Mouse (Mus musculus) right cerebral cortex, postnatal 25 days (tissue): ENCODE results near the gene 2310057J18Rik.
"Not testable (repeated sequence)": the region's sequence is repeated elsewhere in the genome, so short reads cannot be mapped to it uniquely, and the experiment has no call there.

Source experiments
- DNase-seq: peaks from one replicate; pipeline ENCODE4 v3.0.0; 2022

The 2310057J18Rik gene

DNA sequence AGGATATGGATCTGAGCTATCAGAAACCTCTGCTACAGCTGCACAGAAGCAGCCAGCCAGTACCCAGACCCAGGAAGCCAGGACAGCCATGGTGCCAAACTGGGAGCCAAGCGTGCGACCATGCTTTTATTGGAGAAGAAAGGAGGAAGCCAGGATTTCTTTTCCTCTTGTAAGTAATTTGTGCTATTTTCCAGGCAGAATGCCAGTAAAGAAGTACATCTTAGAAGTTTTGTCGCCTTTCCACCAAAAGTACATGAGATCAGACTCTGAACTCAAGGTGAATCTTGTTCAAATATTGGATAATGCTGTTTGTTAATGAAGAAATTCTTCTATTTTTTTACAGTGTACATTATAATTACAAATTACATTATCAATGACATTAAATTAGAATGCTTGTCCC is at the start of gene 2310057J18Rik:
Gene 2310057J18Rik, minus strand, starts transcription at position 101 of the 400 bp plus-strand sequence.
- DNase-seq: no peak

- not testable (repeated sequence) for DNase-seq
These were observed 43.9 kb upstream of the 2310057J18Rik start for GRCm38 (mm10) chr10:29029960-29030359.

GRCm38 (mm10) chr10:29019496-29020270 is 33.6 kb upstream of the 2310057J18Rik start:
- no peak for DNase-seq

DNA sequence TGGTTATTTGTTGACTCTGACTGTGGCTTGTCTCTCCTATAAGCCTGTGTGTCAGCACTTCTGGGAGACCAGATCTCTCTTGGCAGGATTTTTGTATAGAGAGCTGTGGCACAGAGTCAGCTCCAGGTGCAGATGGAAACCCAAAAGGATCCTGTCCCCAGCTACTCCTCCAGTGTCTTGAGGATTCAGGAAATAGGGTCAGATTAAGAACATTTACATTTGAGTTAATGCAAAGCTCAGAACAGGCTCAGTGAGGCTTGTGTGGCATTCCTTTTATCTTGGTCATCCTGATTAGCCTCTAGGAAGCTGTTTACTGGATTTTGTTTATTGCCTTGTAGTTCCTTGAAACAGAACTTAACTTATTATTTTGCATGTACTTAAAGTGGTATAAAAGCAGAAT is 11.7 kb upstream of the 2310057J18Rik start:
- DNase-seq: no peak

DNA sequence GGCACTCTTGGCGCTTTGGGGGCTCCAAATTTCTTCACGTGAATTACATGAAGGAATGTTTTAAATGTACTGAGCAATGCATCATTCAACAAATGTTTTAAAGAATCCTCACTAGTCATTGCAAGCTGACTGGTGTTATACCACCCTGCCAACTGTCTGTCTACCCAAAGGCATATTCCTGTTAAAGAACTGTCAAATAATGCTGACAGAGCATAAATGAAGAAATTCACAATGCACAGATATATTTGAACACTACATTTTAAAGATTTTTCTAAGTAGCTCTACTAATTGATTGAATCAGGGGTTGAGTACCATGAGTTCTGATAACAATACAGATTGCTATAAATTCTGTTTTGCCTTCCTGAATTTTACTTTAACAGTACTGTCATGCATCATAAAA is 2.9 kb upstream of the 2310057J18Rik start:
- DNase-seq: no peak

DNA sequence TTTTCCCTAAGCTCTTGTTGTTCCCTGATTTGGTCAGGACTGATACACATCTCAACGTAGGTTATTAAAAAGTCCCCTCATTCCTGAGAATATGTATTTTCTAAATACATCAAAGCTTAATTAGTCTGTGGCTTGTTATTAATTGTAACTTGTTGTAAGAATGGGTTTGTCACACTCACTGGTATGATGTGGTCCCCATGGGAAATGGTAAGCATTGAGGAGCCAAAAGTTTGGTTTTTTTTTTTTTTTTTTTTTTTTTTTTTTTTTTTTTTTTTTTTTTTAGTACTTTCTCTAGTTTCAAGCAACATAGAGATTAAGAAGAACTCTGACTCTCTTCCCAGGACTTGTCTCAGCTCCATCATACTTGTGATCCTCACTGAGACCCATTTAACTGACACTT is 17.9 kb downstream of the 2310057J18Rik start:
- no peak for DNase-seq

- peak; percentile 21 for DNase-seq
These were observed 31.0 kb downstream of the 2310057J18Rik start for GRCm38 (mm10) chr10:28955138-28955537.

GRCm38 (mm10) chr10:28954515-28954914 is 31.6 kb downstream of the 2310057J18Rik start:
- no peak for DNase-seq
